13 mouse cellular contexts compared by ENCODE assay signal in the genomic region with DNA sequence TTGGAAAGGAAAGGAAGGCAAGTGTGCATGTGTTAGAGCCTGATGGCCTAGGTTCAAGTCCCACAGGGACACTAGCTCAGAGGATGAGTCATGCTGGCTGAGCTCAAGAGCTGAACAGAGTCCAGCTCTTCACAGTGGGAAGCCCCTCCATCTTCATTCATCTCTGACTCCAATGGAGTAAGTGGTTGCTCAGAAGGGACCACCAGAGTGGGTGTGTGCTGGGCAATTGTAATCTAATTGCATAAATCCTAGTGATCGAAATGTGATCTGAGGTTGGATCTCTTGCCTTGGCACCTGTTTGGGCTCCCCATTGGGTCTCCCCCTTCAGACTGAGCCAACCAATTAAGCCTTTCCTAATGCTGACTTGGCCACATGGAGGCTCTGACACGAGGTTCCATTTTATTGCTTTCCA.
DNase-seq lines count a peak whose midpoint lies in the region.
"Had no signal": no experiment of that assay in that cellular context is flagged by ENCODE, and none has a peak within 500 bp of the region (broad histone marks: within the 10 kb centered on the region; RNA-seq: fewer than 3 reads in every experiment).

No protein-coding gene starts in this region.

- intact Hi-C loops in left cerebral cortex, postnatal 4 days (cut with DNase I): no loop called here
- intact Hi-C loops in left cerebral cortex, postnatal 10 days (cut with DNase I): no loop called here

- DNase-seq in left cerebral cortex, postnatal 4 days: peak; percentile 25
- DNase-seq in left cerebral cortex, postnatal 10 days (ENCODE audit: extremely low spot score in 1 of 2, low spot score in 2 of 2): no peak
- DNase-seq in cerebellum, adult 11-12 months: peak; percentile 55
- peak; percentile 73 to 76 for DNase-seq in cerebellum, postnatal 25 days
- peak; percentile 43 for DNase-seq in skeletal muscle tissue, adult 2 months (ENCODE audit: low read depth, low spot score)
- DNase-seq in layer of hippocampus, postnatal 36 days: no peak
- DNase-seq in urinary bladder, adult 18-20 months (ENCODE audit: low spot score in 2 of 2): no peak
- DNase-seq: adrenal gland, postnatal 25 days; B cell, adult 2 months; embryo, embryonic 11 days; heart, adult 2 months; right cerebral cortex, postnatal 14 days; thymus, postnatal 14 days had no signal

Comparison
In these comparisons a context has a peak if more than half of its experiments do, and no peak if none do; other contexts are left out.
1. DNase-seq: peak in left cerebral cortex, postnatal 4 days (single experiment), cerebellum, adult 11-12 months (single experiment), cerebellum, postnatal 25 days (2 of 2) and skeletal muscle tissue, adult 2 months (single experiment); none in left cerebral cortex, postnatal 10 days (0 of 2), layer of hippocampus, postnatal 36 days (0 of 2) and urinary bladder, adult 18-20 months (0 of 2).